Mouse (Mus musculus): ENCODE measurements around the gene Mrps12. TPM values are rescaled to one million over a fixed set of nuclear protein-coding genes. Genes with fewer than 3 reads are reported as not detected.

Gene Mrps12
- polyA plus RNA-seq, 1 experiment from 2014 or later = 99.7 TPM

DNA sequence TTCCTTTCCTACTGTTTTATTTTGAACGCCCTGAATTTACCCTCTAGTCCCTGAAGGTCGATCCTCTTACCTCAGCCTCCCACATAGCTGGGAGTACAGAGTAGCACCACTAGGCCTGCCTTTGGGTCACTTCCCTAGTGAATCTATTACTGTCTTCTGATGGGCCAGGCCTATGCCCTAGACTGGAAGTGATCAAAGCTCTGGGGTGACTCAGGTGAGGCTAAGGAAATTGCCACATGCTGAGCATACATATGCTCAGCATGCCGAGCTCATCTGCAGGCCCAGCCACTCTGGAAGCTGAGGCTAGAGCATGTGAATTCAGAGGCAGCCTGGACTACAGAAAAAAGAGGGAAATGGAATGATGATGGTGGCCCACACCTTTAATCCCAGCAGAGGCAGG, 31.5 kb upstream of the Mrps12 start:
- Histone ChIP-seq H3K27me3 (replicated peaks; ENCODE audit: insufficient read depth, low read length) (no peaks in the 10 kb centered on the region), H3K36me3 (ENCODE audit: insufficient read depth, low read length) (no peaks in the 10 kb centered on the region), H3K4me2 (replicated peaks; ENCODE audit: low read depth, low read length) (no peak overlapping the region), H3K9me3 (ENCODE audit: low read length) (no peaks in the 10 kb centered on the region), H3K4me3 (ENCODE audit: low read depth, low read length) (no peak overlapping the region), H3K27ac (ENCODE audit: low read length) (no peak overlapping the region), H3K4me1 (ENCODE audit: insufficient read depth, low read depth, low read length) (no peaks in the 10 kb centered on the region), H3K9ac (replicated peaks; ENCODE audit: low read depth) (no peak overlapping the region)
- TF ChIP-seq CTCF (IDR thresholded peaks at IDR 0.05) (no peak), EP300 (IDR thresholded peaks at IDR 0.05) (no peak)
- no peak for DNase-seq (ENCODE audit: low spot score)
- 73% methylated on average over 3 of the region's 3 CpGs for WGBS
- ATAC-seq = no peak

DNA sequence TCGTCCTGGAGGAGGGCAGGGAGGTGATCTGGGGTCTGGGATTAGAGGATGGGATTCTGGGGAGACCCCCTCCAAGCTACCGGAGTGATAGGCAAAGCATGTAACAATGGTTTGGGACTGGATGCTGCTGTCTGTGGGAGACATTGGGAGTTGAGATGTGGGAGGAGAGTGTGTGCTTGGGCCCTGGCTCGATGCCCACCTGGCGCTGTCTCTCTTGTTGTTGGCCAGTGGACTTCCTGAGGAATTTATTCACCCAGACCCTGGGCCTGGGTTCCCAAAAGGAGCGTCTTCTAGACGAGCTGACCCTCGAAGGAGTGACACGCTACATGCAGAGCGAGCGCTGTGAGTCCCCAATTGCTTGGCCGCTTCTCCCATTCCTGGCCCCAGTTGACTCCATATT, 30.2 kb upstream of the Mrps12 start:
- ATAC-seq (no peak), DNase-seq (ENCODE audit: low spot score) (no peak)
- Histone ChIP-seq H3K27me3 (replicated peaks; ENCODE audit: insufficient read depth, low read length) (no peaks in the 10 kb centered on the region), H3K9ac (replicated peaks; ENCODE audit: low read depth) (no peak overlapping the region), H3K4me3 (ENCODE audit: low read depth, low read length) (no peak overlapping the region), H3K9me3 (ENCODE audit: low read length) (no peaks in the 10 kb centered on the region), H3K27ac (ENCODE audit: low read length) (no peak overlapping the region), H3K4me2 (replicated peaks; ENCODE audit: low read depth, low read length) (no peak overlapping the region), H3K36me3 (ENCODE audit: insufficient read depth, low read length) (no peaks in the 10 kb centered on the region), H3K4me1 (ENCODE audit: insufficient read depth, low read depth, low read length) (no peaks in the 10 kb centered on the region)
- TF ChIP-seq CTCF (IDR thresholded peaks at IDR 0.05) (no peak), EP300 (IDR thresholded peaks at IDR 0.05) (no peak)
- WGBS = 77% methylated on average over 11 of the region's 11 CpGs

DNA sequence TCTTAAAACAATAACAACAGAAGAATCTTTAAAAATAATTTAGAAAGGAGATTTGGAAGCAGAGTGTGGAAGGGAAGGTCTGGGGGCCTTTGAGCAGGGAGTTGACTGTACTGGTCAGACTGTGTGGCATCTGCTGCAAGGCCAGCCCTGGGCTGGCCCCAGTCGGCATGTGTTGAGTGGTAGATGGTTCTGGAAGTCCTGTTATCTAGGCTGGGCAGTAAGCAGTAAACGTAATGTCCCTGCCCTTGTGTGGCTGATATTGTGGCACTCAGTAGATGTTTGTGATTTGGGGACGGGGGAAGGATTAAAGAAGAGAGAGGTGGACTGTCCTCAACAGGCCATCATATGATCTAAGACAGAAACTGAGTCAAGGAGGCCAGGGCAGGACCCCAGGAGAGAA, 28.7 kb upstream of the Mrps12 start:
- 77% methylated on average over 3 of the region's 3 CpGs for WGBS
- Histone ChIP-seq H3K4me2 (replicated peaks; ENCODE audit: low read depth, low read length) (no peak overlapping the region), H3K9me3 (ENCODE audit: low read length) (no peaks in the 10 kb centered on the region), H3K27ac (ENCODE audit: low read length) (no peak overlapping the region), H3K4me1 (ENCODE audit: insufficient read depth, low read depth, low read length) (peaks cover 6% of the 10 kb centered on the region; the same call in 1 of the 2 replicates), H3K9ac (replicated peaks; ENCODE audit: low read depth) (no peak overlapping the region), H3K4me3 (ENCODE audit: low read depth, low read length) (no peak overlapping the region), H3K36me3 (ENCODE audit: insufficient read depth, low read length) (no peaks in the 10 kb centered on the region), H3K27me3 (replicated peaks; ENCODE audit: insufficient read depth, low read length) (no peaks in the 10 kb centered on the region)
- ATAC-seq = no peak
- no peak for DNase-seq (ENCODE audit: low spot score)
- TF ChIP-seq CTCF (IDR thresholded peaks at IDR 0.05) (no peak), EP300 (IDR thresholded peaks at IDR 0.05) (no peak)

DNA sequence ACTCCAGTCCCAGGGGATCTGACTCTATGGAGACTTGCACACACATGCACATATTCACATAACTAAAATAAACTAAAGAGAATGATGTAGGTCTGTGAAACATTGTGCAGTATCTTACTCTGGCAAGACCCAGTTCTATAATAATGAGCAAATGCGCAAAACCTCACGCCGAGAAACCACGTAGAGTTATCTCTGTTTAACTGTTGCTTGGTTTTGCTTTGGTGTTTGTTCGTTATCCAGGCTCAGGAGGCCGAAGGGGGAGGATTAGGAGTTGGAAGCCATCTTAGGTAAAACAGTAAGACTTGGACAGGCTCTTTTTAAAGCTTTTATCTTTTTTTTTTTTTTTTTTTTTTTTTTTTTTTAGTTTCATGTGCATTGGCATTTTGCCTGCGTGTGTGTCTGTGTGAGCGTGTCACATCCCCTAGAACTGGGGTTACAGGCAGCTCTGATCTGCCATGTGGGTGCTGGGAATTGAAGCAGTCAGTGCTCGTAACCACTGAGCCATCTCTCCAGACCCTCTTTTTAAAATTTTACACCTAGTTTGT, 27.9 kb upstream of the Mrps12 start:
- Histone ChIP-seq H3K27me3 (replicated peaks; ENCODE audit: insufficient read depth, low read length) (no peaks in the 10 kb centered on the region), H3K9me3 (ENCODE audit: low read length) (no peaks in the 10 kb centered on the region), H3K36me3 (ENCODE audit: insufficient read depth, low read length) (no peaks in the 10 kb centered on the region), H3K4me3 (ENCODE audit: low read depth, low read length) (no peak overlapping the region), H3K27ac (ENCODE audit: low read length) (no peak overlapping the region), H3K9ac (replicated peaks; ENCODE audit: low read depth) (no peak overlapping the region), H3K4me2 (replicated peaks; ENCODE audit: low read depth, low read length) (no peak overlapping the region), H3K4me1 (ENCODE audit: insufficient read depth, low read depth, low read length) (peaks cover 6% of the 10 kb centered on the region; the same call in 1 of the 2 replicates)
- TF ChIP-seq EP300 (IDR thresholded peaks at IDR 0.05) = no peak
- TF ChIP-seq CTCF (IDR thresholded peaks at IDR 0.05) = no peak
- DNase-seq (ENCODE audit: low spot score) (no peak), ATAC-seq (no peak)
- WGBS = 91% methylated on average over 9 of the region's 9 CpGs

DNA sequence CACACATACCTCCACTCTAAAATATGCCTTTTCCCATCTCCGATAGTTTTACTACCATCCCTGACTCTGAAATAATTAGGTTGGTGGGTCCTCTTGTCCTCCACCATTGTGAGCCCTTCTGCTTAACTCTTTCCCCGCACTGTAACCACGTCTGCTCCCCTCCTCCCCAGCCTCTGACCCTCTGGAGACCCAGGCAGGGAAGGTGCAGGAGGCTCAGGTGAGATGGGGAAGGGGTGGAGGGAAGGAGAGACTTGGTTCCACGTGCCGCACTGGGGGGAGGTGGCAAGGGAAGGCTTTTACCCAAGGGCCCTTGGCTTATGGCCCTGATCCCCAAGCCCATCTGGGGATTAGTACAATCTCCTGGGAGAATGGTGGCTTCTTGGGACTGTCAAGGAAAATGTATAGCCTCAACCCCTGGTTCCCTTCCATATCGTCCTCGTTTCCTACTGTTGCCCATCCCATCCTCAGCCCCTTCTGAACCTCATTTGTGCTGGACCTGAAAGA, 25.9 kb upstream of the Mrps12 start, which contains the start of gene Nfkbib:
Gene Nfkbib (minus strand): TSS at position 51 of the 504 bp plus-strand sequence.
- no peak within 1 kb of the TSS for H3K27ac ChIP-seq (ENCODE audit: low read length)

DNA sequence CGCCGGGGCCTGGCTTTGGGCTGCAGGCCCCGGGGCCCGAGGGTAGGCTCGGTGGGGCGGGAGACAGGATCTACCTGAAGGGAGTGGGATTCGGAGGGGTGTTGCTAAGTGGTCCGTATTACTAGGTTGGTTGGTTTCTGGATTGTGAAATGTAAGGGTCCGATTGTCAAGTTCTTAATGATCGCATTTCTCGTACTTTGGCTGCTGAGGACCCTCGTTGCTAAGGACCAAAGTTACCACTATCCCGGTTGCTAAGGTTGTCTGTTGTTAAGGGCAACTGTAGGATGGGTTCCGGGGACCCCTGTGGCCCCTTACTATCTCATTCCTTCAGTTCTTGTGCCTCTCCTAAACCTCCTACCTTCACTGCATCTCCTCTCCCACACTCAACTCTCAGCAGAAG, 25.3 kb upstream of the Mrps12 start:
- peaks cover 6% of the 10 kb centered on the region; the same call in 1 of the 2 replicates for H3K4me1 ChIP-seq (ENCODE audit: insufficient read depth, low read depth, low read length)
- H3K27me3 ChIP-seq (replicated peaks; ENCODE audit: insufficient read depth, low read length) = no peaks in the 10 kb centered on the region
- H3K9ac ChIP-seq (replicated peaks; ENCODE audit: low read depth) = peak overlapping the region; percentile 44; the same call in 1 of the 2 replicates
- H3K4me2 ChIP-seq (replicated peaks; ENCODE audit: low read depth, low read length) = peak overlapping the region; percentile 65
- H3K9me3 ChIP-seq (ENCODE audit: low read length) = no peaks in the 10 kb centered on the region
- no peaks in the 10 kb centered on the region for H3K36me3 ChIP-seq (ENCODE audit: insufficient read depth, low read length)
- DNase-seq (ENCODE audit: low spot score) = peak; percentile 22
- no peak overlapping the region for H3K27ac ChIP-seq (ENCODE audit: low read length)
- under 1% methylated on average over 14 of the region's 14 CpGs for WGBS
- H3K4me3 ChIP-seq (ENCODE audit: low read depth, low read length) = peak overlapping the region; percentile 72
- TF ChIP-seq EP300 (IDR thresholded peaks at IDR 0.05) (no peak), CTCF (IDR thresholded peaks at IDR 0.05) (no peak)
- no peak for ATAC-seq

More for the DNA sequence above, 25.9 kb upstream of the Mrps12 start, which contains the start of gene Nfkbib:
- H3K27me3 ChIP-seq (replicated peaks; ENCODE audit: insufficient read depth, low read length) = no peaks in the 10 kb centered on the region
- ATAC-seq = no peak
- WGBS = 64% methylated on average over 7 of the region's 7 CpGs
- H3K36me3 ChIP-seq (ENCODE audit: insufficient read depth, low read length) = no peaks in the 10 kb centered on the region
- TF ChIP-seq CTCF (IDR thresholded peaks at IDR 0.05) (no peak), EP300 (IDR thresholded peaks at IDR 0.05) (no peak)
- H3K4me2 ChIP-seq (replicated peaks; ENCODE audit: low read depth, low read length) = peak within 1 kb of the TSS; percentile 65
- H3K9ac ChIP-seq (replicated peaks; ENCODE audit: low read depth) = peak within 1 kb of the TSS; percentile 44; the same call in 1 of the 2 replicates
- H3K4me1 ChIP-seq (ENCODE audit: insufficient read depth, low read depth, low read length) = peaks cover 6% of the 10 kb centered on the region; the same call in 1 of the 2 replicates
- peak within 1 kb of the TSS; percentile 72 for H3K4me3 ChIP-seq (ENCODE audit: low read depth, low read length)
- no peak for DNase-seq (ENCODE audit: low spot score)
- no peaks in the 10 kb centered on the region for H3K9me3 ChIP-seq (ENCODE audit: low read length)
